Mouse (Mus musculus) layer of hippocampus, adult 18-20 months (tissue): ENCODE results near the gene Il5ra. TPM values are rescaled to one million over a fixed set of nuclear protein-coding genes. Genes with fewer than 3 reads are reported as not detected.
A peak's percentile ranks its signal among the peaks of the same experiment; 100 is the strongest.

Experiments
- DNase-seq, 2 experiments: peaks; one replicate each; pipeline ENCODE4 v3.0.0; 2022; ENCODE audit warnings: low spot score in 2 of 2
- long read RNA-seq: library from polyadenylated mRNA; stranded (forward); transcript quantifications from one replicate; pipeline ENCODE4 v2.0.0, GENCODE M21; 2021
- total RNA-seq, 2 experiments: library from RNA; stranded (reverse); gene quantifications; 2 replicates each; pipeline ENCODE4 v1.2.3; 2021

The Il5ra gene
- total RNA-seq: not detected
- long read RNA-seq: 0 reads

DNA sequence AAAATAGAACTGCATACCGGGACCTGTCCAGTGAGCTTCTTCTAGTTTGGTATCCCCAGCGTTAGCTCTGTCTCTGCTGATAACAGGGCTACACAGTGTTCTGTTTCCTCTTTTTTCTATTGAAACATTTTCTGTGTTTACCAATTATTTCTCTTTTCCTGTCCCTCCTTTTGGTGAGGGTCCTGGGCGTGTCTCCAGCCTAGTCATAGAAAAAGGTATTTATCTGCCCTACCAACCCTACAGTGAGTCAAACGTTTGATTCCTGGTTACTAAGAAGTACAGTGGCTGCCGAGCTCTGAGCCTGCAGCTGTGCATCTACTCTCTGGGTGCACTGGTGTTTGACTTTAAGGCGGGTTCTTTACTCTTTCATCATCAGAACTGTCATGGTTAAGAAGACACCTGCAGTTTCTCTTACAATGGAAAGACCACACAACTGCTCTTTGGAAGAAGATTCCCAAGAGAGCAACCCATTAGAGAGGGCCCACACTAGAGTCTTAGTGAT is at the start of gene Il5ra:
Il5ra (minus strand) TSS at position 151 of the 502 bp plus-strand sequence.
- DNase-seq: no peak

DNA sequence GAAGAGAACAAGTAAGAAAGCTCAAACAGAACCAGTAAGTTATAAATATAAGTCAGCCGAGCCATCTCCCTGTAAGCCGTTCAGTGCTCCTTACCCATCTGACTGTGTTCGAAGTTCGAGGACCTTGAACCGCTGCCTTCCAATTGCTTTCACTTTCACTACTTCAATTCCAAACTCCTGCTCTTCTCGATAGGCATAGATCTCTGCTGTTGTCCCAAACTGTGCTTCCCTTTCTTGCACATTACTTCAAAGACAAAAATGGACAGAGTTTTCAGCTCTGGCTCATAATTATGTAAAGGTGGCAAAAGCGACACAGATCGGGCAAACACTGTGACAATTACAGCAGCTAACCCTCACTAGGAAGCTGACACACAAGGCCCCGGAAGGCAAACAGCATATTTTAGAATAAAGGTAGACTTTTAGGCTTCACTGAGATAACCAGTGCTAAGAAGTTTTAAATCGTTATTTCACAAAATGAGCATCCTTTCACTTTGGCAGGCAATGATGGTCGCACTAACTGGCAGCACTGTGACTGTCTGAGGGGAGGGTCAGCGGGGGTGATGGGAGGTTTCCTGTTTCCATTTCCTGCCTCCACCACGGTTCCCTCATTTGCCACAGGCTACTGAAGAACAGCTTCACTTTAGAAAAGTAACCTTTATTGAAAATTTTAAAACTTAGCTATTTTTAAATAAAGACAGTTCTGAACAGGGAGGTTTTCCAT is 45.4 kb upstream of the Il5ra start:
- no peak for DNase-seq

GRCm38 (mm10) chr6:106793621-106794020 is 44.8 kb upstream of the Il5ra start:
- DNase-seq: no peak

GRCm38 (mm10) chr6:106793088-106793487 is 44.3 kb upstream of the Il5ra start:
- DNase-seq: no peak

GRCm38 (mm10) chr6:106792486-106792885 is 43.6 kb upstream of the Il5ra start:
- no peak for DNase-seq

DNA sequence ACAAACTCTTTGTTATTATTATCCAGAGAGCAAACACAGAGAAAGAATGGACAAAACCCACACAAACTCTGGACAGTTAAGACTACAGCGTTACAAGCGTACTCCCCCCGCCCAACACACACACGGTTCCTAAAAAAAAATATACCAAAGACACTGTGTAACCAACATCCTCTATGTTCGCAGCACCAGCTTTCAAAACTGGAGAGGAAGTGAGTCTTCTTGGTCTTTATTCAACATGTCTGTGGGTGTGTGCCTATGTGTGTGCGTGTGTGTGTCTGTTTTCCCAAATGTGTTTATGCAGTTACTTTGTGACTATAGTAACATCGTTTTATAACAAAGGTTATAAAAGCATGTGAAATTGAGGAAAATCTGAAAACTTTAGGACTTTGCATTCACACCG is 42.6 kb upstream of the Il5ra start:
- DNase-seq: no peak

DNA sequence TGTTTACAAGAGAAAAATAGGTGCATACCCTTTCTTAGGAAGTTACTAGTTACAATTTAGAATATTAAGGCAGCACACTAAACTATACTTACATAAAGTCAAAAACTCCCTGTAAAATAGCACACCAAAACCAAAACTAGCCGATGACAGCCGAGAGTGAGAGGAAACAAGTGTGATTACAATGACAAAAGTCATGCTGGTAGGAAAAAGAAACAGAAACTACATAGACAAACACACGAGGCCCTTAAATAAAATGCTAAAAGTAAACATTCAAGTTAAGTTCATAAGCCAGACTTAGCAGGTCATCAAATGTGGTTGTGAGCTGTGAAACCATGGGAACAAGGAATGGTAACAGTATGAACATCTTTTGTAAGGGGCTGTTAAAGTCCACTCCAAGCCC is 38.3 kb upstream of the Il5ra start:
- no peak for DNase-seq

DNA sequence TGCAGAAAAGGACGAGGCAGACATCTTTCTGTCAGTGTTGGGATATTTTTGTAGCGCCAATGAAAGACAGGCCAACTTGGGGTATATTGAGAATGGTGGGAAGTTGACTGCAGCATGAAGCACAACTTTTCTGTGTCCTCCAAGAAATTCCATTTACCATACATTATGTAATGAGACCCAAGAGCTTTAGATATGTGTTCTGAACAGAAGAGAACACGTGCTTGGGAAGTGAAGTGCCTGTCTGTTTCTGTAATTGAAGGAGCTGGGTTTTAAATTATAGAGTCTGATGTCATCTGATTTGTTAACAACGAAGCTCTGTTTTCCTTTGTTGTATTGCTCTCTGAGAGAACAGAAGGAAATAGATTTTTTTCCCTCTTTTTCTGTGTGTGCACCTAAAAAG is 21.2 kb upstream of the Il5ra start:
- DNase-seq: no peak

- no peak for DNase-seq
Measured at GRCm38 (mm10) chr6:106769290-106769866, 20.5 kb upstream of the Il5ra start.

GRCm38 (mm10) chr6:106768640-106769289 is 19.9 kb upstream of the Il5ra start, which contains the start of gene Trnt1:
TSS of gene Trnt1 (plus strand) at chr6:106769120.
- peak; percentile 93 to 98 for DNase-seq

DNA sequence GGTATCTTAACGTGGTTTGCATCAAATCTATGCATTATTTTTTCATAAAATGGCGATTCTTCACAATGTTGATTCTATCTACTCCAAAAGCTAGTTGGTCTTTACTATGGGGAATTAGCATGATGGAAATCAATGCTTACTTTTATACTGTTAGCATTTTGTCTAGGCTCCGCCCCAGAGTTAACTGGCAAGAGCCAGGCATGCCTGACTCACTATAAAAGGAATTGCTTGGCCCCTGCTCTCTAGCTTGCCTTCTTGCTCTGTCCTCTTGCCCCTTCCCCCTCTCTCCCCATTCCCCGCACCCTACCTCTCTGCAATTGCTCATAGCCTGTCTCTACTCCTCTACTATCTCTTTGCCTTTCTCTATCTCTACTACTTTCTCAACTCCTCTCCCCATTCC is 17.9 kb upstream of the Il5ra start:
- DNase-seq: no peak

DNA sequence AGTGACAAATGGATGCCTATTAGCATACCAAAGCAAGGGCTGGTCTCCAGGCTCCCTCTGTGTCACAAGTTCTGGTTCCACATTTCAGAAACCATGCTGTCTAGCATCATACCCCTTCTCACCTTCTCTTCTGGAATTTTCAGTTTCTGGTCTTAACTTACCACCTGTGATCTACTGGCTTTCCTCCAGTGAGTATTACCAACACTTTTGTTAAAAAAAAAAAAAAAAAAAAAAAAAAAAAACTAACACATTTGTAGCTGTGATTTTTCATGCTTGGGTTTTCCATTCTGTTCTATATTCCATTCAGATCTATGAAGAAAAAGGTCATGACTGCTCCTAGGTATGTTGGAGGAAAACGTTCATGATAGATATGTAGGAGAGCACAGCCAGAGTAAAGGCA is 17.1 kb upstream of the Il5ra start:
- no peak for DNase-seq

GRCm38 (mm10) chr6:106761486-106761885 is 12.6 kb upstream of the Il5ra start:
- DNase-seq: no peak

DNA sequence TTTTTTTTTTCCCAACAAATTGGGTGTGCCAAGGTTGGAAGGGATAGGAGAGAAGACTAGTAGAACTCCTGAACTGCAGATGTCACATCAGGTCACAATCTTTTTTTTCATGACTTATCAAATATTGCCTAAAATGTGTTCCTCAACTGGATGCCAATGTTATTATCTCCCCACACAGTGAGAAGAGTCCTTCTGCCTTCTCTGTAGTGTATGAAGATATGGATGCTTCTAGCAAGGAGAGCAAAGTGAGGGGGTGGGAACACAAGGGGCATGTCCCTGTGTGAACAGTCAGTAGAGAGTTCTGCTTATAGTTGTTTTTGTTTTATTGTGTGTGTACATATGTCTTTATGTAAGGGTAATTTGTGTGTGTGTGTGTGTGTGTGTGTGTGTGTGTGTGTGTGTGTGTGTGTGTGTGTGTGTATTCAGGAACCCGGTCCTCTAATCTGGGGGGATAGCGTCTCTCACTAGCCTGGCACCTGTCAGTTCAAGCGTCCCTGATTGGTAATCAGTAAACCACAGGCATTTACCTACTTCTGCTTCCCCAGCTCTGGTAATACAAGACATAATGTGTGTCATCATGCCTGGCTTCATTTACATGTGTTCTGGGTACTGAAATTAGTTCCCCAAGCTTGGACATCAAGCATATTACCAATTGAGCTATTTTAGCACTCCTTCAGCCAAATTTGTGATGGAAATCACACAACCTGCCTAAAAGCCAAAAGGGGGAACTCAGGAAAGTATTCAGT is 11.8 kb upstream of the Il5ra start:
- DNase-seq: no peak

GRCm38 (mm10) chr6:106758299-106758698 is 9.5 kb upstream of the Il5ra start:
- DNase-seq: no peak

GRCm38 (mm10) chr6:106750291-106750690 is 1.5 kb upstream of the Il5ra start:
- DNase-seq: no peak

- DNase-seq: no peak
Measured at GRCm38 (mm10) chr6:106747804-106748203, 1.0 kb downstream of the Il5ra start.

DNA sequence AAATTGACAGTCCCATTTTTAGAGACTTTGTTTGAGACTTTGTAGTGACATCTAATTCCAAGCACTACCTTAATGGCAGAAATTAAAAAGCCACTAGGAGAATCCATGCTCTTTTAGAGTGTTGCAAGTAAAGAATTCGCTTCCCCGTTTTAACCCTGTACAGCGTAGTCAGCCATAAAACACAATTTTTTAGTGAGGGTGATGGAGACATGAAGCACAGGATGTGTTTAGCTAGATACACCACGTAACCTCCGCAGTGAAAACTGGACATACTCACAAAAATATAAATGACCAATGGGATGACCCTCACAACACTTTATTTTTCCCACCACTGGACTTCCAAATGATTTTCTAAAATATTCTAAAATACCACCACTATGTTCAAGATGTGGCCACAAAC is 1.6 kb downstream of the Il5ra start:
- no peak for DNase-seq

DNA sequence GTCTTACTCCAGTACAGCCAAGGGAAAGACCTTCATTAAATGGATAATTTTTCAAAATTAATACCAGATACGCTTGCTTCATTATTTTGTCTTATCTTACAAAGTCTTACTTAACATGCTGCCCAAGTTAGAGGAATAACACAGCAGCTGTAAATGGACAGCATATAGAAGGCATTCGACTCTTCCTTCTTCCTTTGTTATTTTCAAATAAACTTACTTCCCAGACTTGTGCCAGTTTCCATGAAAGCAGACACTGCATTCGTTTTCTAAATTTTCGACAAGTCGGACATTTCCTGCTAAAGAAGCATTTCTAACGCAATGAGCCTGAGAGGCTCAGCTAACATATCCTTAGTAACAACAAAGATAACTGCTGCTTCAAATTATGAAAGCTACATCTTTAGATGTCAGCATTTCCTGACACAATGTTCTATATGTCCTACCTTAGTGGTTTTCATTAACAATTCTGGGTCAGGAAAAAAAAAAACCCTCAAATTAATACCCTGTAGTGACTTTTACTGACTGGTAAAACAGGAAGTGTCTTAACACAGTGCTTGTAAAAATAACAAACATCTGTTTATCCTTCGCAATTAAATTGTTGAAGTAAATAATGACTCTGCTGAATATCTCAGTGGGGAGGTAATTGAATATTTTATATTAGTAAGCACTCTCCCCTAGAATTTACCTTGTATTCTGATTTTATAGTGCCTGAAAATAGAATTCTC is 3.0 kb downstream of the Il5ra start:
- no peak for DNase-seq

- no peak for DNase-seq
Measured at GRCm38 (mm10) chr6:106743556-106744233, 5.1 kb downstream of the Il5ra start.
